Mouse (Mus musculus) pancreas, adult 10 weeks (tissue): ENCODE data around the gene Nsg1. TPM values are rescaled to one million over a fixed set of nuclear protein-coding genes. Genes with fewer than 3 reads are reported as not detected.

Source experiments
- polyA plus RNA-seq: library from polyadenylated mRNA; stranded (reverse); fragments of 350-450 nt; fragmentation: Illumina TruSeq; extraction: RNeasy Lipid Tissue Mini Kit (QIAGEN cat#74804); gene quantifications from one replicate; pipeline ENCODE4 v1.2.3, GENCODE M21; 2015; ENCODE audit warnings: low read depth, low replicate concordance; ENCODE audit not compliant: insufficient read depth

The Nsg1 gene
- 4.9 TPM for polyA plus RNA-seq

GRCm38 (mm10) chr5:38159634-38160413 lies at the start of gene Nsg1:
Gene Nsg1, minus strand, starts transcription at chr5:38159907.

Other genes starting within 250 kb of the Nsg1 start
- gene Stx18, start 121.2 kb downstream of the Nsg1 start, polyA plus RNA-seq = 9.8 TPM
- 5.5 TPM for gene Zbtb49, start 60.5 kb upstream of the Nsg1 start, polyA plus RNA-seq
- gene Lyar, start 60.6 kb upstream of the Nsg1 start, polyA plus RNA-seq = 8.7 TPM
- 9.2 TPM for gene Tmem128, start 100.3 kb upstream of the Nsg1 start, polyA plus RNA-seq
- not detected for gene Otop1, start 116.1 kb upstream of the Nsg1 start, polyA plus RNA-seq
- gene Drd5, start 159.5 kb upstream of the Nsg1 start, polyA plus RNA-seq = not detected